Mouse (Mus musculus): ENCODE data around the gene Tpst1. TPM values are rescaled to one million over a fixed set of nuclear protein-coding genes. Genes with fewer than 3 reads are reported as not detected.
"Not testable (repeated sequence)": the region's sequence is repeated elsewhere in the genome, so short reads cannot be mapped to it uniquely, and the experiment has no call there.

The Tpst1 gene
- total RNA-seq (2021), result 10 to 100 TPM; 34.3 to 34.6 TPM
- long read RNA-seq, experiment 1, transcript Tpst1-201 (6 exons, 2,050 nt), result major isoform, 55 of 64 reads
- long read RNA-seq, experiment 1, partial matches to known transcripts, result 1 of 64 reads
- long read RNA-seq, experiment 1, other reads (novel, unspliced or antisense), result 6 of 64 reads
- long read RNA-seq, experiment 2, transcript Tpst1-201 (6 exons, 2,050 nt), result major isoform, 37 of 44 reads
- long read RNA-seq, experiment 2, partial matches to known transcripts, result 3 of 44 reads
- long read RNA-seq, experiment 2, other reads (novel, unspliced or antisense), result 4 of 44 reads

GRCm38 (mm10) chr5:130073026-130073425, at the start of gene Tpst1:
Tpst1 (plus strand) TSS chr5:130073326.
- no peak for DNase-seq (ENCODE audit: low spot score in 2 of 2)

DNA sequence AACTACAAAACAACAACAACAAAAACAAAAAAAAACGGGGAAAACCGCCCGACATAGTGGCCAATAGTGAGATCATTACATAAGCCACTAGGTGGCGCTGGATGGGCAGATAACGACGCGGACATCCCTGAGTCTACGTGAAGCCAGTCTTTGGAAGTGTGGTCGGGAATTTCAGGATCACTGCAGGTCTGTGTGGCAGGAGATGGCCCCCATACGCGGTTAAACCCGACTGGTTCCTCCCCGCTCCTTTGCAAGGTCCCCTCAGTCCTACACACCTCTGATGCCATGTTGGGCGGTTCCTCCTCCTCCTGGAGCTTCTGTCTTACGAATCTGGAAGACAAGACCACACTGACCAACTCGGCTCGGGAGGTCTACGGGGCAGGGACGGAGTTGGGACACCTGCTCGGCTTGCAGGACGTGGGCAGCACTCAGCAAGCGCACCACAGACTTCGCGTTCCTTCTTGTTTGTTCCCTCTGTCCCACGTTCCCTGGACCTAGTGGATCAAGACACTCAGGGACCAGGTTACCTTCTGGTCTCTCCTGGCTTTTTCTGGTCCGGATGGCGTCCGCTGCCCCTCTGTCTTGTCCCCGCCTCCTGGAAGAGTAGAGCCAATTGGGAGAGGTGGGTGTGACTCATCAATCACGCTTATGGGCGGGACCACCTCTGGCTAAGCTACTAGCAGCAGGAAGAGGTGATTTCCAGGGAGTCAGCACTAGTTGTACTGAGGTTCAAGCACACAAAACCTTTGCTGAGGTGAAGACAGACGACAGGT, 49.2 kb upstream of the Tpst1 start:
- peak; percentile 70 to 71 for DNase-seq (ENCODE audit: low spot score in 2 of 2)

- DNase-seq (ENCODE audit: low spot score in 2 of 2), result no peak
Measured at GRCm38 (mm10) chr5:130027134-130027533, 46.0 kb upstream of the Tpst1 start.

DNA sequence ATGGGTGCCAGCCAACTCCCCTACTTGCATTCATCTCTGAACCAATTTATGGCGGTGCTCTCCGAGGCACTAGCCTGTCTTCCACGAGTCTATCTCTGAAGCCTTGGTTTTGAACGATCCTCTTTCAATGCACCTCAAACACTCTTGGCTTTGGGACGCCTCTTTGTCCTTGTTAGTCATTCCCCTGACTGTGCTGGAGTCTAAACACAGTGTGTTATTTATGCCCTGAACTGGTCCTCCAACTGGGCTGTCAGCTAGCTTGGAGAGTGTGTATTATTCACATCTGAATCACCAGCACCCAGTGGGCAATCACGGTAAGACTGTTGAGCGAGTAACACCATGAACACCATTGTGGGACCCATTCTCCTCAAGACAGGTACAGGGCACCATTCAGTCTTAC, 45.4 kb upstream of the Tpst1 start:
- no peak for DNase-seq (ENCODE audit: low spot score in 2 of 2)

GRCm38 (mm10) chr5:130029142-130029897, 43.8 kb upstream of the Tpst1 start, which contains the start of the genes Asl and Crcp:
Asl (minus strand) TSS chr5:130029247.
Crcp (plus strand) TSS chr5:130029290.
- peak; percentile 93 to 94 for DNase-seq (ENCODE audit: low spot score in 2 of 2)

DNA sequence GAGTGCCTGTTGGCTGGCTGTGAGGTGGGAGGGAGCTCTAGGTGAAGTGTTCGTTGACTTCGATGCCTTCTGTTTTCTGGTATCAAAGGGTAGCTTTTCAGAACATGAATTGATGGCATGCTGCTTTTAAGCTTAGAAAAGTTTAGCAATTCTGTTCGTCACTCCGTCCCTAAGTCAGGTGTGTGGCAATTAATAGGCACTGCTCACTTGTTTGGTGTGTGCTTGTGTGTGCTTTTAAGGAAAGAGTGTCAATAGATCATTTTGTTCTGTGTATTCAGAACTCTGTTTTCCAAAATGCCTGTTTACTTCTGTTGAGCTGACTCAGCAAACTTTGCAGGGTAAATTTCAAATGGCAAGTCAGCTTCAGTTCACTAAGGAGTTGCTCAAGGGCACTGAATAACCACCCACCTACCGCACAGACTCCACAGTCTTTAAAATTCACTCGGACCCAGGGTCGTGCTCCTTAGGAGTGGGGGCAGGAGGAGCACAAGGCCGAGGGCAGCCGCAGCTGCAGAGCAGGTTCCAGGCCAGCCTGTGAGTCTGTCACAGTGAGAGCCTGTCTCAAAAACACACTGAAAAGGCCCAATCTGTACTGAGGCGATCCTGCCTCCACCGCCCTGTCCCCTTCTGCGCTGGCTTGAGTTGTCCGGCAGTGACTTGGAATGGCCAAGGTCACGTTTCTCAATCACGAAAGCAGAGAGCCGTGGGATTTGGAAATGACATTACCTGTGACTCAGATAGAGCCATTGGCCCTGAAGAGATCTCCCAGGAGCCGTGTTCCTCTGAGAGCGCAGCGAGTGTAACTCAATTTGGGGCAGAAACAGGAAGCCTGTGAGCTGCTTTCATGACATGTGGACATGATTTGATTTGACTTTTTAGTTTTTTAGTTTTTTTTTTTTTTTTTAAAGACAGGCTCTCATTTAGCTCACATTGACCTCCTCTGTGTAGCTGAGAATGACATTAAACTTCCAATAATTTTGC, 41.4 kb upstream of the Tpst1 start:
- no peak for DNase-seq (ENCODE audit: low spot score in 2 of 2)

DNA sequence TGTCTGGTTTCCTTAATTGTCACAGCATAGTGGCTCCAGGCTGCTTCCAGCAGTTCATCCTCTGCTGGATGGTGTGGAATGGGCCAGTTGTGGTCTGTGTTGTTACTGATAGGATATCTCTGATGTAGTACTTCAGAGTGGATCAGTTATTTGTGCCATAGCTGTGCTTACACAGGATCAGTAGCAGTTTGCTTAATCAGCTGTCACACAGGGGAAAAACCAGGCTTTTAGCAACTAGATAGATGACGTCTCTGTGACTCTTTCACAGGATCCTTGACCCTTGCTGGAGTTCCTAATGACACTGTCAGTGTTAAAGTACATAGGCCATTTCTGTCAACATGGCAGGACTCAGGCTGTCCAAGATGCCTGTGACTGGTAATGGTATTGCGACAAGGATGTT, 39.3 kb upstream of the Tpst1 start:
- DNase-seq (ENCODE audit: low spot score in 2 of 2), result no peak

- not testable (repeated sequence) for DNase-seq (ENCODE audit: low spot score in 2 of 2)
Measured at GRCm38 (mm10) chr5:130036300-130036699, 36.8 kb upstream of the Tpst1 start.

DNA sequence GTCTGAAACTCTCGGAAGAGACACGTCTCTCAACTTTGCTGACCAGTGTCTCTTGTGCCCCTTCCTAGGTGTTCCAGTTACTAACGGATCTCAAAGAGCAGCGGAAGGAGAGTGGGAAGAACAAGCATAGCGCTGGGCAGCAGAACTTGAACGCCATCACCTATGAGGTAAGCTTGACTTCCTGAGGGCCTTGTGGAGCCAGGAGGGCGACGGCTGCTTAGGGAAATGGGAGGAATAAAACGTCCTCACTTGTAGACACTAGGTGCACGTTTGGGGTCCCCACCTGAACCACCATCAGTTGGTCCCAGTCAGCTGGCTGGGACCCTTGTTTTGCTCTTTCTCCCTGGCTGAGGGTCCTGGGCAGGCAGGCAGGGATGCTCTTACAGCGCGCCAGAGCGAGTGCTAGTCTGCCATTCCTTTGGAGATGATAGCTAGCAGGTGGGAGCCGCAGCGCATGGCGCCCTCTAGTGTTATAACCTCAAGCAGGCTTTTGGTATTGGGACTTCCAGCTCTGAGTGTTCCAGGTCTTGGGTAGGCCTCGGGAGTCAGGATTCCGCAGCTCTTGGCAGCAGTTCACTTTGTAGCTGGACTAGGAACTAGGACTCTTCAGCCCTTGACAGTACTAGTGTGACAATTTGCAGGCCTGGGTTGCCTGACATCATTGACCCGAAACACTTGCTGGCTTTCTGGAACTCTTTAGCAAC, 35.2 kb upstream of the Tpst1 start:
- DNase-seq (ENCODE audit: low spot score in 2 of 2), result peak; percentile 36 to 55

- DNase-seq (ENCODE audit: low spot score in 2 of 2), result no peak
Measured at GRCm38 (mm10) chr5:130040797-130041196, 32.3 kb upstream of the Tpst1 start.

- no peak for DNase-seq (ENCODE audit: low spot score in 2 of 2)
Measured at GRCm38 (mm10) chr5:130041262-130041661, 31.9 kb upstream of the Tpst1 start.

- no peak for DNase-seq (ENCODE audit: low spot score in 2 of 2)
Measured at GRCm38 (mm10) chr5:130043741-130044140, 29.4 kb upstream of the Tpst1 start.

GRCm38 (mm10) chr5:130044201-130044695, 28.9 kb upstream of the Tpst1 start:
- DNase-seq (ENCODE audit: low spot score in 2 of 2), result peak; percentile 22 to 31

GRCm38 (mm10) chr5:130046100-130046499, 27.0 kb upstream of the Tpst1 start:
- no peak for DNase-seq (ENCODE audit: low spot score in 2 of 2)

- DNase-seq (ENCODE audit: low spot score in 2 of 2), result no peak
Measured at GRCm38 (mm10) chr5:130046589-130046988, 26.5 kb upstream of the Tpst1 start.

DNA sequence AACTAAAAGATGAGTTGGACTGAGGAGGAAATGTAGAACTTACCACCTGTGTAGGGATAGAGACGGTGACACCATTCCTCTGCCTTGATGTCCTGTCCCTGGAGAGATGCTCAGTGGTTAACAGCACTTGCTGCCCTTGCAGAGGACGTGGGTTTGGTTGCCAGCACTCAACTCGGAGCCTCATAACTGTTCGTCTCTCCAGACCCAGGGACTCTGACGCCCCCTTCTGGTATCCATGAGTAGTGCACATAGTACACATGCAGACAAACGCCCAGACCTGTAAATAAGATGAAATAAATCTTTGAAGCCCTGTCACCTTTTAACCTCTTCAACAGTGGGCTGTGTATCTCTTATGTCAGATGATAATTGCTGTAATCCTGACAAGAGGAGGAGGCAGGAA, 26.1 kb upstream of the Tpst1 start:
- no peak for DNase-seq (ENCODE audit: low spot score in 2 of 2)

GRCm38 (mm10) chr5:130048786-130049520, 24.2 kb upstream of the Tpst1 start:
- DNase-seq (ENCODE audit: low spot score in 2 of 2), result no peak

DNA sequence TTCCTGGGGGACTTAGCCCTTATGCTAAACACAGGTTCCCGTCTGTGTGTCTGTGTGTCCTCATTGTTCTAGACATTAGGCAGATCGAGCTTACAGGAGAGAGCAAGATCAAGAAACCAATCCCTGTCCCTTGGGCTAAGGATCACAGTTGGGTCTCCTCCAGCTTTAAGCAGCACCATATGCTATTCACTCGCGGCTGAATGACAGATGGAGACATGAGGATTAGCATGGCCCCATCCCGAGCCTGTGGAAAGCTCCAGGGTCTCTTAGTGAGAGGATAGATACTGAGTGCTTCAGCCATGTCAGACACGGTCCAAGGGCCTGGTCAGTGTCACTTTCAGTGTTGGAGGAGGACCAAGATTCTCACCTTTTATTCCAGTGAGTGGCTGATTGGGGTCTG, 22.7 kb upstream of the Tpst1 start:
- no peak for DNase-seq (ENCODE audit: low spot score in 2 of 2)

Measured in left cerebral cortex, adult 18-20 months (tissue).